Mouse (Mus musculus) heart, postnatal 0 days (tissue): ENCODE measurements around the gene Sh3gl1. TPM values are rescaled to one million over a fixed set of nuclear protein-coding genes. Genes with fewer than 3 reads are reported as not detected.
"Not testable (repeated sequence)": the region's sequence is repeated elsewhere in the genome, so short reads cannot be mapped to it uniquely, and the experiment has no call there.

Experiments used
- ATAC-seq: fragments of 200-750 bp; cut with Nextera tagmentation; 2 replicates; pipeline ENCODE4 v1.8.0; 2017; ENCODE audit warnings: low read depth, moderate number of reproducible peaks, moderate library complexity; ENCODE audit not compliant: insufficient read depth
- DNase-seq: peaks from one replicate; pipeline ENCODE4 v3.0.0-alpha.2; 2016; ENCODE audit warnings: low spot score
- H3K27ac ChIP-seq: fragments of 300-500 bp; sonication (generic); 2 replicates; pipeline ENCODE4 v1.5.1; 2014; ENCODE audit warnings: low read depth, mild to moderate bottlenecking
- H3K27me3 ChIP-seq: fragments of 300-500 bp; sonication (generic); 2 replicates; pipeline ENCODE4 v1.6.1; 2014; ENCODE audit warnings: low read length, mixed read lengths; ENCODE audit not compliant: control insufficient read depth, insufficient read depth
- H3K36me3 ChIP-seq: fragments of 300-500 bp; sonication (generic); replicated peaks from 2 replicates; pipeline ENCODE4 v1.6.1; 2014; ENCODE audit warnings: low read length, mixed read lengths; ENCODE audit not compliant: control insufficient read depth, insufficient read depth
- H3K4me1 ChIP-seq: fragments of 300-500 bp; sonication (generic); 2 replicates; pipeline ENCODE4 v1.6.1; 2014; ENCODE audit warnings: antibody characterized with exemption; ENCODE audit not compliant: control insufficient read depth, insufficient read depth
- H3K4me2 ChIP-seq: fragments of 300-500 bp; sonication (generic); 2 replicates; pipeline ENCODE4 v1.6.1; 2014; ENCODE audit warnings: low read depth, mild to moderate bottlenecking, low read length, moderate library complexity
- H3K4me3 ChIP-seq: fragments of 300-500 bp; sonication (generic); 2 replicates; pipeline ENCODE4 v1.5.1; 2014; ENCODE audit warnings: low read depth, low read length
- H3K9ac ChIP-seq: fragments of 300-500 bp; sonication (generic); replicated peaks from 2 replicates; pipeline ENCODE4 v1.6.1; 2014; ENCODE audit warnings: low read depth, low read length, mixed read lengths
- H3K9me3 ChIP-seq: fragments of 300-500 bp; sonication (generic); replicated peaks from 2 replicates; pipeline ENCODE4 v1.6.1; 2016; ENCODE audit warnings: low read length; ENCODE audit not compliant: control insufficient read depth
- CTCF ChIP-seq: IDR thresholded peaks from 2 replicates; pipeline ENCODE4 v1.5.1; 2016; ENCODE audit warnings: antibody characterized with exemption, control low read depth, low read depth
- EP300 ChIP-seq: IDR thresholded peaks from 2 replicates; pipeline ENCODE4 v1.6.1; 2016; ENCODE audit warnings: antibody characterized with exemption, low read depth
- whole genome bisulfite sequencing: fragments of 180-500 bp; shearing (Covaris S2); extraction: QIAGEN DNeasy Blood & Tissue Kit; methylation state at CpG from one replicate; pipeline ENCODE4 v1.1.7; 2014; 5-methylcytosine and 5-hydroxymethylcytosine counted together
- polyA plus RNA-seq: library from polyadenylated mRNA; unstranded; fragments of >200 nt; fragmentation: Nextera tagmentation; extraction: Ambion mirVana; gene quantifications from 2 replicates; pipeline ENCODE4 v1.2.1, GENCODE M21; 2015
- total RNA-seq: library from RNA; depleted of rRNA; stranded (reverse); fragments of >200 nt; gene quantifications from 2 replicates; pipeline ENCODE4 v1.2.3, GENCODE M21; 2014; ENCODE audit warnings: low replicate concordance; rRNA removed

The Sh3gl1 gene
- total RNA-seq (45.8 and 61.1 TPM in 2 replicates), polyA plus RNA-seq (43.5 and 49.5 TPM in 2 replicates)

- TF ChIP-seq EP300 (peak; percentile 87), CTCF (peak; percentile 100)
- Histone ChIP-seq H3K27ac (peak within 1 kb of the TSS; percentile 89), H3K27me3 (no peaks in the 10 kb centered on the region), H3K4me2 (peak within 1 kb of the TSS; percentile 75), H3K4me1 (peaks cover 27% of the 10 kb centered on the region), H3K9ac (peak within 1 kb of the TSS; percentile 85), H3K36me3 (peaks cover 21% of the 10 kb centered on the region), H3K9me3 (no peaks in the 10 kb centered on the region), H3K4me3 (peak within 1 kb of the TSS; percentile 82)
- peak; percentile 92 for ATAC-seq
- DNase-seq, result peak; percentile 96
- WGBS, result under 1% methylated on average over 73 of the region's 74 CpGs
These were observed at the start of gene Sh3gl1 for GRCm38 (mm10) chr17:56036176-56036900. Sh3gl1 (minus strand) TSS chr17:56036635.

GRCm38 (mm10) chr17:56080781-56081585 lies 44.5 kb upstream of the Sh3gl1 start:
- ATAC-seq (no peak), DNase-seq (peak; percentile 57)
- peaks cover 16% of the 10 kb centered on the region for H3K4me1 ChIP-seq
- no peaks in the 10 kb centered on the region for H3K27me3 ChIP-seq
- peak overlapping the region; percentile 96 for H3K4me2 ChIP-seq
- peak overlapping the region; percentile 88 for H3K4me3 ChIP-seq
- H3K36me3 ChIP-seq, result peaks cover 29% of the 10 kb centered on the region; the same call in 1 of the 2 replicates
- H3K9ac ChIP-seq, result peak overlapping the region; percentile 43
- 13% methylated on average over 8 of the region's 8 CpGs for WGBS
- no peak overlapping the region for H3K27ac ChIP-seq
- TF ChIP-seq EP300, result no peak
- no peak for TF ChIP-seq CTCF
- H3K9me3 ChIP-seq, result no peaks in the 10 kb centered on the region

GRCm38 (mm10) chr17:56079921-56080320 lies 43.5 kb upstream of the Sh3gl1 start:
- TF ChIP-seq EP300, result no peak
- TF ChIP-seq CTCF, result no peak
- ATAC-seq (no peak), DNase-seq (no peak)
- Histone ChIP-seq H3K4me1 (peaks cover 16% of the 10 kb centered on the region), H3K4me3 (peak overlapping the region; percentile 88), H3K9me3 (no peaks in the 10 kb centered on the region), H3K9ac (peak overlapping the region; percentile 91), H3K4me2 (peak overlapping the region; percentile 96), H3K27me3 (no peaks in the 10 kb centered on the region), H3K36me3 (peaks cover 22% of the 10 kb centered on the region; the same call in 1 of the 2 replicates), H3K27ac (peak overlapping the region; percentile 66)
- 2% methylated on average over 11 of the region's 11 CpGs for WGBS

- WGBS, result under 1% methylated on average over 61 of the region's 61 CpGs
- ATAC-seq, result peak; percentile 90
These were observed 42.7 kb upstream of the Sh3gl1 start, which contains the start of gene Hdgfl2 for GRCm38 (mm10) chr17:56078880-56079795. Hdgfl2 (plus strand) TSS chr17:56079634.

GRCm38 (mm10) chr17:56078361-56078760 lies 41.9 kb upstream of the Sh3gl1 start:
- DNase-seq, H3K9ac ChIP-seq, H3K9me3 ChIP-seq, ATAC-seq, H3K27me3 ChIP-seq: not testable (repeated sequence)
- WGBS, result 64% methylated on average over 9 of the region's 9 CpGs
- H3K4me3 ChIP-seq, result peak overlapping the region; percentile 30
- H3K27ac ChIP-seq, result peak overlapping the region; percentile 79
- H3K4me1 ChIP-seq, result peaks cover 21% of the 10 kb centered on the region
- H3K4me2 ChIP-seq, result peak overlapping the region; percentile 45
- H3K36me3 ChIP-seq, result peaks cover 14% of the 10 kb centered on the region; the same call in 1 of the 2 replicates

More at GRCm38 (mm10) chr17:56078880-56079795, 42.7 kb upstream of the Sh3gl1 start, which contains the start of gene Hdgfl2:
- H3K36me3 ChIP-seq, result peaks cover 17% of the 10 kb centered on the region; the same call in 1 of the 2 replicates
- H3K4me2 ChIP-seq, result peak within 1 kb of the TSS; percentile 96
- H3K27ac ChIP-seq, result peak within 1 kb of the TSS; percentile 79
- peak within 1 kb of the TSS; percentile 88 for H3K4me3 ChIP-seq
- peak; percentile 100 for DNase-seq
- H3K4me1 ChIP-seq, result peaks cover 18% of the 10 kb centered on the region
- H3K9me3 ChIP-seq, result no peaks in the 10 kb centered on the region
- H3K27me3 ChIP-seq, result no peaks in the 10 kb centered on the region
- peak within 1 kb of the TSS; percentile 91 for H3K9ac ChIP-seq
- TF ChIP-seq CTCF (no peak), EP300 (0 out of 2 replicates have a peak, but pooled peaks have one; percentile 64)
